Mouse (Mus musculus) midbrain, embryonic 15.5 days (tissue): Measurements from ENCODE around the gene Ercc6l2. TPM values are rescaled to one million over a fixed set of nuclear protein-coding genes. Genes with fewer than 3 reads are reported as not detected.

Experiments
- ATAC-seq: fragments of 200-750 bp; cut with Nextera tagmentation; replicated peaks from 2 replicates; pipeline ENCODE4 v1.8.0; 2017; ENCODE audit warnings: moderate TSS enrichment
- H3K27ac ChIP-seq: fragments of 300-500 bp; sonication (generic); 2 replicates; pipeline ENCODE4 v1.5.1; 2015; ENCODE audit warnings: mild to moderate bottlenecking, inconsistent platforms
- H3K27me3 ChIP-seq: fragments of 300-500 bp; sonication (generic); replicated peaks from 2 replicates; pipeline ENCODE4 v1.6.1; 2015; ENCODE audit warnings: inconsistent platforms
- H3K36me3 ChIP-seq: fragments of 300-500 bp; sonication (generic); replicated peaks from 2 replicates; pipeline ENCODE4 v1.6.1; 2015; ENCODE audit warnings: inconsistent platforms
- H3K4me1 ChIP-seq: fragments of 300-500 bp; sonication (generic); 2 replicates; pipeline ENCODE4 v1.6.1; 2015; ENCODE audit warnings: inconsistent platforms
- H3K4me2 ChIP-seq: fragments of 300-500 bp; sonication (generic); 2 replicates; pipeline ENCODE4 v1.6.1; 2015; ENCODE audit warnings: inconsistent platforms, mild to moderate bottlenecking, moderate library complexity
- H3K4me3 ChIP-seq: fragments of 300-500 bp; sonication (generic); 2 replicates; pipeline ENCODE4 v1.5.1; 2015; ENCODE audit warnings: mild to moderate bottlenecking, inconsistent platforms
- H3K9ac ChIP-seq: fragments of 300-500 bp; sonication (generic); 2 replicates; pipeline ENCODE4 v1.6.1; 2015; ENCODE audit warnings: mild to moderate bottlenecking, inconsistent platforms
- H3K9me3 ChIP-seq: fragments of 300-500 bp; sonication (generic); 2 replicates; pipeline ENCODE4 v1.6.1; 2016; ENCODE audit warnings: inconsistent platforms
- WGBS: fragments of 180-500 bp; shearing (Covaris S2); methylation state at CpG from one replicate; pipeline ENCODE4 v1.1.7; 2015; ENCODE audit warnings: mixed read lengths; 5-methylcytosine and 5-hydroxymethylcytosine counted together
- polyA plus RNA-seq: library from polyadenylated mRNA; unstranded; fragments of >200 nt; fragmentation: Nextera tagmentation; extraction: Ambion mirVana; gene quantifications from 2 replicates; pipeline ENCODE4 v1.2.1, GENCODE M21; 2015

Ercc6l2 gene
- polyA plus RNA-seq, 1 experiment from 2014 or later: 14.8 TPM

- Histone ChIP-seq H3K4me3 (peak overlapping the region; percentile 38), H3K9ac (0 out of 2 replicates have a peak overlapping the region, but pooled peaks have one; percentile 36), H3K36me3 (no peaks in the 10 kb centered on the region; the same call in 1 of the 2 replicates), H3K4me1 (peaks cover 17% of the 10 kb centered on the region), H3K4me2 (peak overlapping the region; percentile 74), H3K27me3 (peaks cover 23% of the 10 kb centered on the region), H3K9me3 (no peaks in the 10 kb centered on the region), H3K27ac (no peak overlapping the region)
- no peak; the same call in none of the 2 replicates for ATAC-seq
- WGBS: 9% methylated on average over 12 of the region's 12 CpGs
Measured at GRCm38 (mm10) chr13:63900679-63901302, 85.8 kb downstream of the Ercc6l2 start.

GRCm38 (mm10) chr13:63901303-63901713 is 86.3 kb downstream of the Ercc6l2 start:
- no peaks in the 10 kb centered on the region for H3K9me3 ChIP-seq
- H3K4me2 ChIP-seq: peak overlapping the region; percentile 74
- peaks cover 25% of the 10 kb centered on the region for H3K27me3 ChIP-seq
- ATAC-seq: peak; percentile 87
- peak overlapping the region; percentile 36; the same call in 1 of the 2 replicates for H3K9ac ChIP-seq
- 2% methylated on average over 17 of the region's 17 CpGs for WGBS
- peak overlapping the region; percentile 63; the same call in 1 of the 2 replicates for H3K27ac ChIP-seq
- H3K36me3 ChIP-seq: no peaks in the 10 kb centered on the region; the same call in 1 of the 2 replicates
- peaks cover 17% of the 10 kb centered on the region for H3K4me1 ChIP-seq
- peak overlapping the region; percentile 38 for H3K4me3 ChIP-seq

GRCm38 (mm10) chr13:63901714-63902597 is 86.9 kb downstream of the Ercc6l2 start:
- peak; percentile 89 for ATAC-seq
- Histone ChIP-seq H3K27ac (peak overlapping the region; percentile 63; the same call in 1 of the 2 replicates), H3K36me3 (no peaks in the 10 kb centered on the region; the same call in 1 of the 2 replicates), H3K9me3 (no peaks in the 10 kb centered on the region), H3K4me2 (peak overlapping the region; percentile 74), H3K9ac (peak overlapping the region; percentile 36; the same call in 1 of the 2 replicates), H3K4me3 (peak overlapping the region; percentile 38), H3K4me1 (peaks cover 17% of the 10 kb centered on the region), H3K27me3 (peaks cover 29% of the 10 kb centered on the region)
- WGBS: 9% methylated on average over 28 of the region's 28 CpGs

GRCm38 (mm10) chr13:63906516-63906915 is 91.5 kb downstream of the Ercc6l2 start:
- peaks cover 8% of the 10 kb centered on the region for H3K4me1 ChIP-seq
- no peak overlapping the region for H3K27ac ChIP-seq
- H3K9ac ChIP-seq: no peak overlapping the region
- 85% methylated on average over 4 of the region's 4 CpGs for WGBS
- no peaks in the 10 kb centered on the region for H3K36me3 ChIP-seq
- no peak overlapping the region for H3K4me2 ChIP-seq
- no peak for ATAC-seq
- H3K9me3 ChIP-seq: no peaks in the 10 kb centered on the region
- H3K27me3 ChIP-seq: peaks cover 26% of the 10 kb centered on the region
- no peak overlapping the region for H3K4me3 ChIP-seq

GRCm38 (mm10) chr13:63907437-63907836 is 92.4 kb downstream of the Ercc6l2 start:
- no peaks in the 10 kb centered on the region for H3K4me1 ChIP-seq
- no peak overlapping the region for H3K27ac ChIP-seq
- H3K9ac ChIP-seq: no peak overlapping the region
- peaks cover 30% of the 10 kb centered on the region for H3K27me3 ChIP-seq
- H3K9me3 ChIP-seq: no peaks in the 10 kb centered on the region
- no peaks in the 10 kb centered on the region for H3K36me3 ChIP-seq
- H3K4me2 ChIP-seq: no peak overlapping the region
- no peak for ATAC-seq
- H3K4me3 ChIP-seq: no peak overlapping the region
- WGBS: 43% methylated on average over 4 of the region's 4 CpGs

GRCm38 (mm10) chr13:63910141-63910804 is 95.2 kb downstream of the Ercc6l2 start:
- 83% methylated on average over 5 of the region's 5 CpGs for WGBS
- no peaks in the 10 kb centered on the region for H3K36me3 ChIP-seq
- H3K4me1 ChIP-seq: no peaks in the 10 kb centered on the region
- H3K9ac ChIP-seq: no peak overlapping the region
- no peak overlapping the region for H3K4me3 ChIP-seq
- no peak overlapping the region for H3K27ac ChIP-seq
- ATAC-seq: no peak
- H3K4me2 ChIP-seq: no peak overlapping the region
- H3K27me3 ChIP-seq: peaks cover 22% of the 10 kb centered on the region
- H3K9me3 ChIP-seq: no peaks in the 10 kb centered on the region

- no peak for ATAC-seq
- H3K36me3 ChIP-seq: no peaks in the 10 kb centered on the region
- H3K4me3 ChIP-seq: no peak overlapping the region
- H3K9me3 ChIP-seq: no peaks in the 10 kb centered on the region
- no peak overlapping the region for H3K9ac ChIP-seq
- H3K4me2 ChIP-seq: no peak overlapping the region
- peaks cover 20% of the 10 kb centered on the region; the same call in 1 of the 2 replicates for H3K27me3 ChIP-seq
- no peaks in the 10 kb centered on the region for H3K4me1 ChIP-seq
- WGBS: 77% methylated on average over 3 of the region's 3 CpGs
- H3K27ac ChIP-seq: no peak overlapping the region
Measured at GRCm38 (mm10) chr13:63911617-63912016, 96.6 kb downstream of the Ercc6l2 start.

- H3K4me1 ChIP-seq: peaks cover 9% of the 10 kb centered on the region
- H3K36me3 ChIP-seq: no peaks in the 10 kb centered on the region
- H3K9ac ChIP-seq: no peak overlapping the region
- no peak for ATAC-seq
- WGBS: 87% methylated on average over 6 of the region's 6 CpGs
- no peak overlapping the region for H3K4me3 ChIP-seq
- no peak overlapping the region for H3K4me2 ChIP-seq
- H3K27ac ChIP-seq: no peak overlapping the region
- peaks cover 19% of the 10 kb centered on the region; the same call in 1 of the 2 replicates for H3K27me3 ChIP-seq
- H3K9me3 ChIP-seq: no peaks in the 10 kb centered on the region
Measured at GRCm38 (mm10) chr13:63913136-63913535, 98.1 kb downstream of the Ercc6l2 start.

- Histone ChIP-seq H3K9ac (no peak overlapping the region), H3K4me1 (peaks cover 20% of the 10 kb centered on the region), H3K4me2 (no peak overlapping the region), H3K4me3 (no peak overlapping the region), H3K9me3 (no peaks in the 10 kb centered on the region), H3K27me3 (peaks cover 25% of the 10 kb centered on the region), H3K27ac (no peak overlapping the region), H3K36me3 (no peaks in the 10 kb centered on the region)
- ATAC-seq: no peak
- 75% methylated on average over 3 of the region's 3 CpGs for WGBS
Measured at GRCm38 (mm10) chr13:63915176-63915575, 100.1 kb downstream of the Ercc6l2 start.

- WGBS: 84% methylated on average over 1 of the region's 1 CpGs
Measured at GRCm38 (mm10) chr13:63915684-63916083, 100.6 kb downstream of the Ercc6l2 start.

GRCm38 (mm10) chr13:63916568-63916967 is 101.5 kb downstream of the Ercc6l2 start:
- H3K27ac ChIP-seq: 0 out of 2 replicates have a peak overlapping the region, but pooled peaks have one; percentile 44
- no peaks in the 10 kb centered on the region for H3K36me3 ChIP-seq
- peaks cover 30% of the 10 kb centered on the region for H3K27me3 ChIP-seq
- 93% methylated on average over 8 of the region's 8 CpGs for WGBS
- H3K9me3 ChIP-seq: no peaks in the 10 kb centered on the region
- no peak for ATAC-seq
- no peak overlapping the region for H3K4me2 ChIP-seq
- H3K4me1 ChIP-seq: peaks cover 20% of the 10 kb centered on the region
- H3K4me3 ChIP-seq: no peak overlapping the region
- no peak overlapping the region for H3K9ac ChIP-seq

More at GRCm38 (mm10) chr13:63915684-63916083, 100.6 kb downstream of the Ercc6l2 start:
- H3K27ac ChIP-seq: no peak overlapping the region
- peaks cover 29% of the 10 kb centered on the region for H3K27me3 ChIP-seq
- no peak overlapping the region for H3K4me3 ChIP-seq
- no peaks in the 10 kb centered on the region for H3K36me3 ChIP-seq
- no peak overlapping the region for H3K4me2 ChIP-seq
- peaks cover 20% of the 10 kb centered on the region for H3K4me1 ChIP-seq
- ATAC-seq: no peak
- H3K9me3 ChIP-seq: no peaks in the 10 kb centered on the region
- H3K9ac ChIP-seq: no peak overlapping the region
